Mouse (Mus musculus): Measurements from ENCODE around the gene Dnah17.

Dnah17 gene

DNA sequence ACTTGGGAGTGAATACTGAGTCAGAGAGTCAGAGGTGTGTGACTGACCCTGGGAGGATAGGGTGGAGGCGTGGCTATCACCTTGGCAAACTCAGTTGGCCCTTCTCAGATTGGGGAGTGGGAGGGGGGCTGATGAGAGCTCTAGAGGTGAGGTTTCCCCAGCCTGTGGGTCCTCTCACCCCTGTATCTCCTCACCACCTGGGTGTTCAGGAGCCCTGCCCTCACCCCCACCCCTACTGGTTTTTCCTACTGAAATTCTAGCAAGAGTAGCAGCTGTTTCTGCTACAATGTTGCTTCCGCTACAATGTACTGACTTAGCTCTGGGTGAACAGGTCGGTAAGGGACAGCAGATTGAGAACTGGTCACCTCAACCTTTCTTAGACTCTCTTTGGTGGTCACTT is 46.2 kb downstream of the Dnah17 start:
- no peak for DNase-seq

GRCm38 (mm10) chr11:118083811-118084210 is 46.6 kb downstream of the Dnah17 start:
- DNase-seq: peak; percentile 66 to 70

DNA sequence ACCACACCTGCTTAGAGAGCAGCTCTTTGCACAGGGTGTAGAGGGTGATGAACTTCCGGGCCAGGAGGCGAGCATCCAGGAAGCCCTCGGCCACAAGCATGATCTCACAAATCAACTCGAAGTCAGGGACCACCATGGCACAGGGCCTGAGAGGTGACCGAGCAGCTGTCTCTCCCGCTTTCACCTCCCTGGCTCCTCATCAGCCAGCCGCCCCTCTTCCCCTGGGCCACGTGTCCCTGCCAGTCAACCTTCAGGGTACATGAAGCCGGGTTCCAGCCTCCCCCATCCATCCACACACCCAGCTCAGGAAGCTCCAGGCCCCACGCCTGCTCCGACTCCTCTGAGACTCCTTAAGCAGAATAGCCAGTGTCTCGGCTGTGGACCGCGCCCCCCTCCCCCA is 48.1 kb downstream of the Dnah17 start:
- no peak for DNase-seq

DNA sequence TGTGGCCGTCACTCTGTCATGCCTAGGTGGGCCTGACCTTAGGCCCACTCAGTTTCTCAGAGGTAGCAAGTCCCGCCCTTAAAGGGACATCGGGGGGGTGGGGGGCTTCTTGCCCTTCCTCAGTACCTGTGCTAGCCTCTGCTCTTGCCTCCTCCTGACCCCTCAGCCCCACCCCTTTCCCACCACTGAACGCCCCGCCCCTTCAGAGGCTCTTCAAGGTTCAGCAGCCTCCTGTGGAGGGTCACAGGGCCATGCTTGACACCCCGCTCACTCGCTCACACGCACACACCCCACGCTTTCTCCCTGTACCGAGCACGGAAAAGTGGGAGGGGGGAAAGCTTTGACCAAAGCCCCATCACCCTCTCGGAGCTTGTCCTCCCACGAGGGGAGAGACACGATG is 50.7 kb downstream of the Dnah17 start:
- no peak for DNase-seq

DNA sequence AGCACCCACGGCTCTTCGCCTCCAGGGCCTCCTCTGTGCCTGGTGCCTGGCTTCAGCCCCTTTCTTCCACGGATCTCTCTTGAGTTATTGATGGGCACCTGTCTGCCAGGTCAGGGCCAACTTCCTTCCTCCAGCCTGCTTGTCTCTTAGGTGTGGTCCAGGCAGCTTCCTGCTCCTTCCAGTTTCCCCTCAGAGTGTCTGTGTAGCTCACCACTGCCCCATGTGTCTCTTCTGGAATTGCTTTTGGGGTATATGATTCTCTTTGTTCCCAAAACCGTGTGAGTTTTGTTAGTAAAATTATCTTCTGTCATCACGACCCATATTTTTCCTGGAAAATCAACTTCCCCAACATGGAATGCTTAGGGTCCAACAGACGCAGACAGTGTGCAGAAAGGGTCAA is 53.5 kb downstream of the Dnah17 start:
- DNase-seq: no peak

DNA sequence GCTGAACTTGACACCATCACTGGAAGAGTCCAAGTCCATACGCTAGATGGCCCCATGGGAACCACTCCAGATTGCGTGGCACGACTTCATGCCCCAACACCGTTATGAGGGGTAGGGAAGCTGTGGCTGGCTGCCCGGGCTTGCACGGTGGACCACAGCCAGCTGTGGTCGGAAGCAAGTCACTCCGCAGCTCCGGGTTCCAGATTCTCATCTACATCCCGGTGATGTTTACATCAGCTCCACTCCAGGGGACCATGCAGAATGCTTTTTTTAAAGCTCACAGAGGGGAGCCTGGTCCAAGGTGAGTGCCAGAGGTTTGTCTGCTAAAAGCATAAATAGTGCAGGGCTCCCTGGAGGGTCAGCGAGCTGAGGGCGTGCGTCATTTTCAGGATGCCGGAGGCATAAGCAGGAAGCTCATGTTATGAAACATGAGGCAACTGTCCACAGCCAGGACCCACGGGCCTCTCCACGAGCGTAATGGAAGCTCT is 55.4 kb downstream of the Dnah17 start:
- no peak for DNase-seq

DNA sequence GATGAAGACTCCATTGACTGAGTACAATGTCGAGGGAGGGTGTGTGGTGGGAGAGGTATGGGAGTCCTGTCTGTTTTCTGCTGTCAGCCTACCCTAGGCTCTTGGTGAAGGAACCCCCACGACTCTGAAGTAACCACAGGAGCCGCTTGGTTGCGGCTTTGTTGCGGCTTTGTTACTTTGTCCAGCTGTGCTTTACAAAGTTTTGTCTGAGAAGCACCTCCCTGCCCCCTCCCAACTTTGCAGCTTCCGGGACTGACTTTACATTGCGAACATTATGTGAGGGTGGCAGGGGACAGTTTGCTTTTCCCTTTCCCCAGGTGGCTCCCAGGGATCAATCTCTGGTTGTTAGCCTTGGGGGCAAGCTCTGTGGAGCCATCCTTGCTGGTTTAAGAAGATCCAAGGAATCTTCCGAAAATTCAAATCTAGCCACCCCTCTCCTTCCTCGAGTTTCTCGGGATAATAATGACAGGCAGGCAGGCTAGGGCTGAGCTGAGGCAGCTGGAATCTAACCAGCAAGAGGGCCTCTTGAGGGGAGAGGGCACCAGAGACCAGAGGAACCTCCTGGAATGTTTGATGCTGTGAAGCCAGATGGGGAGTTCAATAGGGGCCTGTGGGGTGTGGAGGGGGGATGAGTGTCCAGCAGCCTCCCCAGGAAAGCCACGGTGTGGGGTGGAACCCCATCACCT is 59.1 kb downstream of the Dnah17 start:
- DNase-seq: peak; percentile 34 to 51

DNA sequence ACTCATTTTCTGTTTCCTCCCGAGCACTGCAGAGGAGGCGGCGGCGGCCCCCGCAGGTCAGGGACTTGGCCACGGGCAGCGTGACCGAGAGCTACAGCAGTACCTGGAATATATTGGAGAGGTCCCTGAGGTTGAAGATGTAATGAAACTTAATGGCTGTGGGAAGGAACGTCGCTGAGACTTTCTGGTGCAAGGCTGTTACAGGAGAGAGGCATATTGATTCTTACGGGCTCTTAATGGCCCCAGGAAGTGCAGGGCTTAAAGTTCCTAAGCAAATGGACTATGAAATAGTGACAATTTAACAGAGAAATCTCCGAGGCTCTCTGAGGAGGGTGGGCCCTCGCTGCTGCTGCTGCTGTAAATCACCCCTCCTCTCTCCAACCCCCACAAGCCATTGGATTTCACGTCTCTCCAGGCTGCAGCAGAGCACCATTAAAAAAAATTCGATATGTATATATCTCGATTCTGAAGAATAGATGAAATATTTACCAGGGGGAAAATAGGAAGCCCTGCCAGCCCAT is 61.6 kb downstream of the Dnah17 start:
- DNase-seq: no peak

DNA sequence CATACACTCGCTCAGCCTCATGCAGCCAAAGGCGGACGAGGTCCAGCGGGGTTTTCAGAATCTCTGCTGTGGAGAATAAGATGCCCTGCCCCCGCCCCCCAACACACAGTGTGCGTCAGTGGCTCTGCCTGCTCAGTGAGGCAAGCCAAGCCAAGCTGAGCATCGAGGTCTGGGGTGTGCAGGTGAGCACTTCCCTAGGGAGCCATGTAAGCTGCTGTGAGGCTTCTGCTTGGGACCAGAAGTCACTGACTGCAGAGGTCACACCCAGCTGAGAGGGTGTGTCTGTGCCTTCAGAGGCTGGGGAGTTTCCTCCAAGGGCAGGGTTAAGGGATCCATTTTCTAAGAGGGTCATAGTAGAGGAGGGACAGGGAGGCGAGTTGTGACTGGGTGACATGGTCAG is 62.8 kb downstream of the Dnah17 start:
- DNase-seq: no peak

GRCm38 (mm10) chr11:118060038-118060437 is 70.4 kb downstream of the Dnah17 start:
- no peak for DNase-seq

DNA sequence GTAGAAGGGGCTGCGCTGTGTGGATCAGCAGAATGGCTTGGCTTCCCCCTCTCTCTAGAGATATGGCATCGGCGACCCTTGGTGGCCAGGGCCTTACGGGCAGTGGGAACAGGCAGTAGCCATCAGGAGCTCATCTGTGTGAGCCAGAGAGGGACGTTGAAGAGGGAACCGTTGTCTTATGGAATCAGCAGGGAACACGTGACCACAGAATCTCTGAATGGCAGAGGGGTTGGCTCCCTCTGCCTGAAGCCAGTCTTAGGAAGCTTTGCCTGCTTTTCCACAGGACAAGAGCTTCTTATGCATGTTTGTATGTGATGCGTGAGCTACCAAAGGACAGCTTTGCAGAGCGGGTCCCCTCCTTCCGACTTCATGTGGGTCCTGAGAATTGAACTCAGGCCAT is 71.6 kb downstream of the Dnah17 start:
- DNase-seq: no peak

DNA sequence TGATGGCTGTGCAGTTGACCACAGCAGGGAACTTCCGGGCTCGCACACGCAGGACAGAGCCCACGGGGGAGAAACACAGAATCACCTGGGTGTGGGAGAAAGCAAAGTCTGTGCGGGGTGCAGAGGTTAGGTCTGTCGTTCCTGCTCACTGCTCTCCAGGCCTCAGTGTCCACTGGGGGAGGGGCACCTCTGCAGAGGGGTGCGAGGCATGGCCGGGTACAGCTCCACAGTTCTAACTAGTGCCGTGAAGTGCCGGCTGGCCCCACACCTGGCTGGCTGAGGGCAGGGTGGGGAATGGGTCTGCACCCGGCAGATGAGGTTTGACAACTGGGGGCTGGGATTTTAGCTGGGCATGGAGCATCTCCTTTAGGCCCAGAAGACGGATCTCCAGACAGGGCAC is 72.1 kb downstream of the Dnah17 start:
- no peak for DNase-seq

DNA sequence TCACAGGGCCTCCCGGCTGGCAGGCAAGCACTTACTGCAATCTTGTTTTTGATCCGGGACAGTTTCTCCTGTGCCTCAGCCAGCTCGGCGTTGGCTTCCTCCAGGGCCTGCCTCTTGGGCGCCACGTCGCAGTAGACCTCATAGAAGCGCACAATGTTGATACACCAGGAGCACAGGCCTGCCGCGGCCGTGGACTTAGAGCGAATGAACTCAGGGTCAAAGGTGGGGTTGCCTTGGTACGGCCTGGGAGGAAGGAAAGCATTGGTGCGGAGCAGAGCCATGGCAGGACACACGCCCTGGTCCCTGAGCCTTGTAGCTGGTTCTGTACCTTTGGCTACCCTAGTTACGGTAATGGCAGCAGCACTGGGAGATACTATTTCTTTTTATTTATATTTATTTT is 80.3 kb downstream of the Dnah17 start:
- DNase-seq: no peak

DNA sequence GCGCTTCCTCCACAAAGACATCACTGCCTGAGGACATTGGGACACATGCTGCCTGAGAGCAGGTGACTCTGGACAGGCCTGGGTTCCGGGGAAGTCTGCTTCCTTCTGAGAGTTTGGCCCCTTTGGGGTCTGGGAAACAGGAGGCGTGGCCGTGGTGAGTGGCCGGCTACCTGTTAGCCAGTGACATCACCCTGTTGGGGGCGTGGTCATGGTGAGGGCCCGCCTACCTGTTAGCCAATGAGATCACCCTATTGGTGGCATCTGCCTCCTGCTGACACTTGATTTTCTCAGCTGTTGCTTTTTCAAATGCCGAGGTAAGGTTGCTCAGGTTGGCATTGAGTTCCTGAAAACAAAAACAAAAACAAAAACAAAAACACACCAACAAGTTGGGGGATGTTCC is 80.8 kb downstream of the Dnah17 start:
- DNase-seq: no peak

DNA sequence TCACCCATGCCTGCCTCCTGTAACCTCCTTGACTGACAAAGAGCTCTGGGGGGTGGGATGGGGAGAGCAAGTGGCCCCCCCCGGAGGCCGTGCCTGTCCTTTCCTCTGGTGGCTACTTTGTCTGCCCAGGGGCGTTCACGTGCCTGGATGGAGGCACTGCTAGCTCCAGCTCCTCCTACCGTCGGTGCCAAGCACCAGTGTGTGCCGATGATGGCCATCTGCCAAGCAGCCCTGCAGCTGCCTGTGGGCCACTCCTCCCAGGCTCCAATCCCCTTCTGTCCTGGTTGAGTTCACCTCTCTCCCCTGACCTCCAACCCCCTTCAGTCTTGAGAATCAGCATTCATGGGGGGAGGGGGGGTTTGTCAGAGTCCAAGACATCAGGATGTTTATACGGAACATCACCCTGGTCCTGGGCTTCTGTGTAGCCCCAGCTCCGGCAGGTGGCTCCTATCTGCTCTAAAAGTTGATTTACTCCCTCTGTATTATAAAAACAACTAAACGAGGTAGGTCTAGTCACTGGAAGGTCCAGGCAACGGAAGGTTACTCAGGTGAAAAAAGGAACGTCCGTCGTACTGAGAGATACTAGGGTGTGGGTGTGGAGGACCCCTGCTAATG is 87.0 kb downstream of the Dnah17 start:
- DNase-seq: no peak

DNA sequence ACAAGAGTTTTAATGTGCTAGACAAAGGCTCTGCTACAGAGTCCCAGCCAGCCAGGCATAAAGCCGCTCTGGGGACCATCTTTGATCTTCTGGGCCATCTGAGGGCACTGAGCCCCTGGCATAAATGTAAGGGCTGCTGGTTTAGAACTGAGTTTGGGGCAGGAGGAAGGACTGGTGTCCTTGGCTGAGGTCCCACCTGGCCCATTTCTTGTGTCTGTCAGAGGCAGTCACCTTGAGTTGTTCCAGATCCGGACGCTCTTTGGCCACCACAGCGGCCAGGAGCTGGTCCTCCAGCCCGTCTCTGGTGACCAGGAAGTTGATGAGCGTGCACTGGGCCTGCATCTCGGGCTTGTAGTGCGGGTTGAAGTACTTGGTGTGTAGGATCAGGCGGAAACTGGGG is 87.6 kb downstream of the Dnah17 start:
- DNase-seq: no peak

GRCm38 (mm10) chr11:118035068-118035467 is 95.4 kb downstream of the Dnah17 start:
- DNase-seq: no peak

DNA sequence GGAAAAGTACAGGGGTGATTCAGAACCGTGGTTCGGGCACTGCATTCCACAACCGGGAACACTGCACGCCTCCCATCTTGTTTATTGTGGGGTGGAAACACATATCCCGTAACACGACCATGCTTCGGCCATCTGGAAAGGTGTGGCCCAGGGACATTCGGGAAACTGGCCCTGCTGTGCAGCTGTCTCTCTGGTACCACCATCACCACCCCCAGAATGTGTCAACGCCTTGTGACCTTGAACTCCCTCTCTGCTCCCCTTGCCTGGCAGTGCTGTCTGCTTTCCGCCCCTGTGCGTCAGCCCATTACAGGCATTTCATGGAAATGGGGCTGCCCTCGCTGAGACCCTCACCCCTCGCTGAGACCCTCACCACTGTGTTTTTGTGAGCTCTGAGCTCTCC is 96.0 kb downstream of the Dnah17 start:
- no peak for DNase-seq

- no peak for DNase-seq
These were observed 99.3 kb downstream of the Dnah17 start for GRCm38 (mm10) chr11:118031134-118031533.

GRCm38 (mm10) chr11:118029170-118029569 is 101.3 kb downstream of the Dnah17 start:
- DNase-seq: no peak

- no peak for DNase-seq
These were observed 106.3 kb downstream of the Dnah17 start for GRCm38 (mm10) chr11:118024111-118024510.

- DNase-seq: no peak
These were observed 107.0 kb downstream of the Dnah17 start for GRCm38 (mm10) chr11:118023475-118023874.

GRCm38 (mm10) chr11:118021806-118022205 is 108.6 kb downstream of the Dnah17 start:
- peak; percentile 80 to 82 for DNase-seq

DNA sequence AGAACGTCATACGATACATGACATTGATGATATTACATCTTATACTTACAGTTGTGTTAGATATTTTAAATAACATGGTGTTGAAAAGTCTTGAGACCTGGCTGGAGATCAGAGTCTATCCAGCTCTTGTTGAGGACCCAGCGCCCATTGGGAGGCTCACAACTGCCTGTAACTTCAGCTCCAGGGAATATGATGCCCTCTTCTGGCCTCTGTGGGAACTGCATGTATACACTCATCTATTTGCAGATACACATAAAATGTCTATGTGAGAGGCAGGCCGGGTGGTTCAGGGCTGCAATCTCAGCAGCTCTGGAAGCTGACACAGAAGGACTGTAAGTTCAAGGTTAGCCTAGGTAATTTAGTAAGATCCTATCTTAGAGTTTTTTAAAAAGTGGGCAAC is 112.1 kb downstream of the Dnah17 start:
- DNase-seq: peak in 1 of 2 experiments; percentile 31

Measured in thymus, postnatal 36 days (tissue).